Mouse (Mus musculus) gastrocnemius, postnatal 10 days (tissue): Measurements from ENCODE around the gene Abhd12b. TPM values are rescaled to one million over a fixed set of nuclear protein-coding genes. Genes with fewer than 3 reads are reported as not detected.
A peak's percentile ranks its signal among the peaks of the same experiment; 100 is the strongest.

Source experiments
- DNase-seq: peaks from one replicate; pipeline ENCODE4 v3.0.0; 2021; ENCODE audit warnings: mixed read lengths
- total RNA-seq, 2 experiments: library from RNA; stranded (reverse); gene quantifications; 2 replicates each; pipeline ENCODE4 v1.2.3; 2021

Gene Abhd12b
- total RNA-seq, 2 experiments from 2014 or later: not detected

- no peak for DNase-seq
Measured at GRCm38 (mm10) chr12:70208214-70208613, 54.3 kb downstream of the Abhd12b start.

GRCm38 (mm10) chr12:70212501-70212900 lies 58.6 kb downstream of the Abhd12b start:
- DNase-seq: no peak

DNA sequence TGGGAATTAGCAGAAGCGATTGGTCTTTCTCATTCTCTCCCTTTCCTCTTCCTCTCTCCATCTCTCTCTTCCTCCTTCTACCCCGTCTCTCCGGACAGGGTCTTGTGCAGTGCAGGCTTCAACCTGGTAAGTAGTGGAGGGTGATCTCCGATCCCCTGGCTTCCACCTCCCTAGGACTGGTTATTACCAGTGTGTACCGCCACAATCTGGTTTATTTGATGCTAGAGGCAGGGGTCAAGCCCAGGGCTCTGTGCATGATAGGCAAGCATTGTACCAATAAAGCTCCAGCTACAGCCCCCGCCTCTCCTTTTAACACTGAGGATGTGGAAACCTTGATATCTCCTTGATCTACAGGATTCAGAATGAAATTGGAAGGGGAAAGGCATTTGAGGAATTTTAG lies 59.7 kb downstream of the Abhd12b start:
- no peak for DNase-seq

GRCm38 (mm10) chr12:70214281-70214680 lies 60.3 kb downstream of the Abhd12b start:
- no peak for DNase-seq

- no peak for DNase-seq
Measured at GRCm38 (mm10) chr12:70216229-70216800, 62.4 kb downstream of the Abhd12b start.

DNA sequence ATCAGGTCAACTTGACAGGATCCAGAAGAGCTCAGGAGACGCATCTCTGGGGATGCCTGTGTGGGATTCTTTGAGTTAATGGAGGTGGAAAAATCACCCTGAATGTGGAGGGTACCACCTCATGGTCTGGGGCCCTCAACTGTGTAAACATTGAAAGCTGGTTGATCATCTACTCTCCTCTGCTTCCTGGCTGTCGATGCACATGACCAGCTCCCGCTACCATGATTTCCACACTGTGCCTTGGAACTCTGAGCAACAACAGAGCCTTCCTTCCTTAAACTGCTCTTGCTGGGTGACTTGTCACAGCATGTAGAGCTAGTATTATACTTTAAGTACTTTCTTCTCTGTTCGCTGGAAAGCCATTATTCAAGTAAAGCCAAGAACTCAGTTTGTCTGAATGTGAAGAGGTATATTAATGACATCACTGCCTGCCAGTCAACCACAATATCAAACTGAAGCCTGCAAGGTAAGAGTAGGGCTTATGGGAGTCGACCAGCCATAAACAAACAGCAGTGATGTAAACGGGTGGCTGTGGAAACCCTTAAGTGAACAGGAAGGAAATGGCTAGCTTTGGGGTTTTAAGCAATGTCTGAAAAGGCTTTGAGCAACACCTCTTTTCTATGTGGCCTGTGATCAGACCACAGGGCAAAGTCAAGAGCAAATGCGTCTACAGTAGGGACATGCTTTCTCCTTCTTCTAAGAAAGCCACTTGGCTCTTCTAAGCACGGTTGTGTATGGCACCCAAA lies 65.0 kb downstream of the Abhd12b start:
- no peak for DNase-seq

DNA sequence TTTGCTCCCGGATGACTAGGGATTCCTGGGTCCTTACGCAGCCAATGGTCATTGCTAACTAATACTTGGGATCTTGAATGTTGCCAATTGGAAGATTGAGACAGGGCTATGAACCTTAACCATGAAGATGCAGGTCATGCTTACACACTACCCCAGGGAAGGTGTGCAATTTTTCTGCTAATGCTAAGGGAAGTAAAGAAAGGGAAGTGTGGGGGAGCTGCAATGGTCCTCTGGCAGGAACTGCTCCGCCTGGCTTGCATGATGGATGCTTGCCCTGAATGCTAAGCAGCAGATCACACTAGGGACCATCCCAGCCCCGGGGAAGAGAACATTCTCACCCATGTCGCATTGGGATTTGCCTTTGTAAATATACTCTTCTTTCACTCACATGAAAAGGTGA lies 67.5 kb downstream of the Abhd12b start:
- DNase-seq: no peak

- DNase-seq: no peak
Measured at GRCm38 (mm10) chr12:70223331-70223730, 69.4 kb downstream of the Abhd12b start.

GRCm38 (mm10) chr12:70226655-70227054 lies 72.7 kb downstream of the Abhd12b start:
- peak; percentile 8 for DNase-seq

DNA sequence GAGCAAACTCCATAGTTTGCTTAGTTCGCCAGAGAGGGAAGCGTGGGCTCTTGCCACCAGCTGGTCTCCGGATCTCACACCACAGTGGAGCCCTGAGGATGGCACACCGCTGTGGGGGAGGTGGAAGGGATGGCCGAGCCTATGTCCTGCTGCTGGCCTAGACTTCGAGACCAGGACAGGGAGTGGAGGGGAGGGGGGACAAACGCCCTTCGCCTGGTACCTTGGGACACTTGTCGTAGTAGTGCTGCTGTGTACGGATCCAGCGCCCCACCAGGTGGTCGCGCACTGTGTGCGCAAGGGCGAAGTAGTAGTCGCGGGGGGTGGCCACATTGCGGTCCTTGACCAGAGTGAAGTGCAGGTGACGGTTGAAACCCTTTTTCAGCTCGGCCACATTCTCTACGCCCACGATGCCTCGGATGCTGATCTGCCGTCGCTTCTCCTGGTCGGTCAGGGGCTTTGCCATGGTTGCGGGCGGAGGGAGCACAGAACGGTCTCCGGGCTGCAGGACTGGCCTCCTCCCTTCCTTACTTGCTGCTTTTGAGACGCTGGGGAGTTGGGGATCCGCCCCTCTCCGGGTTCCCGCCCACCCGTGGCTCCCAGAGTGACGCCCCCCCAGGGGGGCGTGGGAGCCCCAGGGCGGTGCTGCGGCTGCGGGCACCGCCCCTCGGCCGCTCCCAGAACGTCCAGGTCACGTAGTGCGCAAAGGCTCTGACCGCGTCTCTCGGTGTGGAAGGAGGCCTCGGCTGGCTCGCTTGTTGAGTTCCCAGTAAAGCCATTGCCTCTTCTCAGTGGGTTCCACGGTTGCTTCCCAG lies 73.4 kb downstream of the Abhd12b start:
- DNase-seq: peak; percentile 66

GRCm38 (mm10) chr12:70228155-70228554 lies 74.2 kb downstream of the Abhd12b start:
- no peak for DNase-seq

DNA sequence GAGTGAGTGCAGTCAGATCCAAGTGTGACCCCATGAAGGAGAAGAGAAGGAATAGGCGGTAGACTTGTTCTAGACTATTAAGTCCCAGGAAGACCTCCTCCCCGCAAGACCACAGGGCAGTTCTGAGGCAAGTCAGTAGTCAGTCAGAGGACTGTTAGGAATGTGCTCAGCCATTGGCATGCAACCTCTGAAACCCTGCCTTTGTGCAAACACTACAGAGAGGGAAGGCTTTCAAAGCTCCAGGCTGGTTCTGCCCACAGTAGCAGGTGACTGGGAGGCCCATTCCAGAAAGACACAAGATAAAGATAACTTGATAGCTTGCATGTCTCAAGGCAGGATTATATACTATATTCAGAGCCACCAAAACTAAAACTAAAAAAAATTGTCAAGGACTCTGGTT lies 77.4 kb downstream of the Abhd12b start, which contains the start of gene Pygl:
Gene Pygl, minus strand, starts transcription at position 195 of the 400 bp plus-strand sequence.
- no peak for DNase-seq

DNA sequence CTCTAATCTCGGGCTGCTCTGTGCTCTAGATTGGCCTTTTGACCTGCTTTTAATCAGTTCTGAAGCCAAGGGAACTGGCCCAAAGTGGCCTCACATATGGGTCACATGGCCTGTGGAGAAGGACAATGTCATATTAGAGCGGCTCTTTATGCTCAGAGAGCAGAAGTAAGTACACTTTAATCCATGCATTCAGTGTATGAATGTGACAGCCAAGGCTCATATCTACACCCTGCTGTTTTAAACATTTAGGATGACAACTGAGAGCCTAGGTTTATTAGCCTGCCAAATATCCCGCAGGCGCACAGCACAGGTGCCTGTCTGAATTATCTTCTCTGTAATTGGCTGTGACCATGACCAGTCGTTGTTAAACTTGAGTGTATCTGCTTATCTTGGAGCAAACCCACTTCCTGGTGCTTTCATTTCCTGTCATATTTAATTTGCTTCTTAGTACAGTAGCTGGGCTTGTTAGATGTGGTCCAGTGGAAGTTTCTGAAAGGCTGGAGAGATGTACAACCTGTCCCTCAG lies 78.1 kb downstream of the Abhd12b start:
- DNase-seq: no peak

Other genes with a start within 250 kb of the Abhd12b start
- 10 to 100 TPM; 36.0 to 48.8 TPM for gene Sav1, start 167.1 kb upstream of the Abhd12b start, total RNA-seq
- 10 to 100 TPM; 30.3 to 33.4 TPM for gene Nin, start 40.4 kb upstream of the Abhd12b start, total RNA-seq
- 1 to 10 TPM; 3.3 to 5.5 TPM for gene Pygl, start 77.3 kb downstream of the Abhd12b start, total RNA-seq
- gene Trim9, start 193.5 kb downstream of the Abhd12b start, total RNA-seq: under 1 TPM; 0.54 to 0.59 TPM